Mouse (Mus musculus) lung, postnatal 36 days (tissue): Measurements from ENCODE around the gene Wdr72.

ENCODE experiments used
- DNase-seq: peaks from one replicate; pipeline ENCODE4 v3.0.0; 2022; ENCODE audit warnings: mixed read lengths

Wdr72 gene

GRCm38 (mm10) chr9:74109761-74110460 lies at the start of gene Wdr72:
TSS of gene Wdr72 (plus strand) at chr9:74110356.
- DNase-seq: peak; percentile 26

GRCm38 (mm10) chr9:74066278-74066677 lies 43.9 kb upstream of the Wdr72 start:
- DNase-seq: peak; percentile 34

- DNase-seq: no peak
These were observed 43.4 kb upstream of the Wdr72 start for GRCm38 (mm10) chr9:74066766-74067165.

GRCm38 (mm10) chr9:74075958-74076357 lies 34.2 kb upstream of the Wdr72 start:
- DNase-seq: no peak

- DNase-seq: no peak
These were observed 31.7 kb upstream of the Wdr72 start for GRCm38 (mm10) chr9:74078458-74078857.

GRCm38 (mm10) chr9:74080241-74080640 lies 29.9 kb upstream of the Wdr72 start:
- DNase-seq: no peak

- no peak for DNase-seq
These were observed 8.6 kb upstream of the Wdr72 start for GRCm38 (mm10) chr9:74101591-74101990.

GRCm38 (mm10) chr9:74102615-74103014 lies 7.5 kb upstream of the Wdr72 start:
- DNase-seq: no peak

- no peak for DNase-seq
These were observed 283 bp downstream of the Wdr72 start for GRCm38 (mm10) chr9:74110461-74110816.

- no peak for DNase-seq
These were observed 2.4 kb downstream of the Wdr72 start for GRCm38 (mm10) chr9:74112526-74112925.

GRCm38 (mm10) chr9:74126222-74126621 lies 16.1 kb downstream of the Wdr72 start:
- no peak for DNase-seq

GRCm38 (mm10) chr9:74134010-74134409 lies 23.9 kb downstream of the Wdr72 start:
- no peak for DNase-seq

GRCm38 (mm10) chr9:74141864-74142263 lies 31.7 kb downstream of the Wdr72 start:
- DNase-seq: peak; percentile 80

GRCm38 (mm10) chr9:74142705-74143104 lies 32.5 kb downstream of the Wdr72 start:
- no peak for DNase-seq

GRCm38 (mm10) chr9:74145203-74145602 lies 35.0 kb downstream of the Wdr72 start:
- no peak for DNase-seq

GRCm38 (mm10) chr9:74148306-74148705 lies 38.1 kb downstream of the Wdr72 start:
- DNase-seq: no peak

- no peak for DNase-seq
These were observed 50.3 kb downstream of the Wdr72 start for GRCm38 (mm10) chr9:74160361-74160933.

GRCm38 (mm10) chr9:74165697-74166096 lies 55.5 kb downstream of the Wdr72 start:
- DNase-seq: peak; percentile 30

- no peak for DNase-seq
These were observed 59.7 kb downstream of the Wdr72 start for GRCm38 (mm10) chr9:74169904-74170303.

GRCm38 (mm10) chr9:74186748-74187400 lies 76.7 kb downstream of the Wdr72 start:
- no peak for DNase-seq

GRCm38 (mm10) chr9:74187401-74188029 lies 77.4 kb downstream of the Wdr72 start:
- no peak for DNase-seq

- no peak for DNase-seq
These were observed 84.7 kb downstream of the Wdr72 start for GRCm38 (mm10) chr9:74194898-74195297.

- DNase-seq: no peak
These were observed 118.1 kb downstream of the Wdr72 start for GRCm38 (mm10) chr9:74228272-74228671.

- DNase-seq: no peak
These were observed 131.1 kb downstream of the Wdr72 start for GRCm38 (mm10) chr9:74241292-74241691.
